Mouse (Mus musculus) embryonic fibroblast, embryonic 13.5 days (primary cell): ENCODE results near the gene Myh14.

Experiments used
- CTCF ChIP-seq: IDR thresholded peaks from 2 replicates; pipeline ENCODE4 v1.5.1; 2011; ENCODE audit warnings: mild to moderate bottlenecking, control low read depth, low read length, moderate library complexity, borderline replicate concordance; ENCODE audit not compliant: insufficient read depth
- POLR2A ChIP-seq: IDR thresholded peaks from 2 replicates; pipeline ENCODE4 v1.6.1; 2011; ENCODE audit warnings: low read depth, mild to moderate bottlenecking, control low read depth, low read length, moderate library complexity

DNA sequence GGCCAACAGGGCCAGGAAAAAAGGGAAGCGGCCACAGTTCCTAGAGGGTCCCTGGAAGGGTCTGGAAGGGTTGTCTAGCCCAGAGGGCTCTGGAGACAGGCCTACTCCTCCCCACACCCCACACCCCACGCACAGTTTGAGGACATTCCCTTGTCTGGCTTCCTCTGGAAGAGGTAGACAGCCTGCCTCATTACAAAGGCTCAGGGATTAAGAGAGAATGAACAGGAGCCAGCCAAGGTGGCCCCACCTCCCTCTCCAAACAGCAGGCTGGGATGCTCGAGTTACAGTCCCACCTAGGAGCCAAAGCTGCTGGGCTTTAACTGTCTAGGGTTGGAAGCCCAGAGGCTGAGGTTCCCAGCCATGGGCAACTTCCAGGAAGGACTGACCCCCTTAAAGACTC lies 8.1 kb downstream of the Myh14 start:
- no peak for TF ChIP-seq CTCF
- no peak for TF ChIP-seq POLR2A
